Mouse (Mus musculus): ENCODE measurements around the gene Atf6. TPM values are rescaled to one million over a fixed set of nuclear protein-coding genes. Genes with fewer than 3 reads are reported as not detected.

Atf6 gene
- polyA plus RNA-seq, 1 experiment from 2014 or later, result 7.6 TPM

GRCm38 (mm10) chr1:170812822-170813221, 54.7 kb downstream of the Atf6 start:
- no peak overlapping the region for H3K27ac ChIP-seq (replicated peaks; ENCODE audit: low read depth, low read length)
- H3K4me1 ChIP-seq (ENCODE audit: control insufficient read depth, insufficient read depth, low read length), result no peaks in the 10 kb centered on the region
- H3K9me3 ChIP-seq (ENCODE audit: control insufficient read depth, low read length), result no peaks in the 10 kb centered on the region
- H3K36me3 ChIP-seq (ENCODE audit: control insufficient read depth, insufficient read depth, low read length), result no peaks in the 10 kb centered on the region
- no peaks in the 10 kb centered on the region for H3K27me3 ChIP-seq (ENCODE audit: control insufficient read depth, insufficient read depth, low read length)
- DNase-seq (ENCODE audit: low spot score) (no peak), ATAC-seq (ENCODE audit: insufficient number of reproducible peaks, low FRiP score, low TSS enrichment, low read depth) (no peak)
- no peak overlapping the region for H3K9ac ChIP-seq (ENCODE audit: low read length)
- H3K4me3 ChIP-seq (ENCODE audit: low read depth, low read length), result no peak overlapping the region
- 90% methylated on average over 5 of the region's 5 CpGs for WGBS
- H3K4me2 ChIP-seq (ENCODE audit: low read depth, severe bottlenecking), result no peak overlapping the region

DNA sequence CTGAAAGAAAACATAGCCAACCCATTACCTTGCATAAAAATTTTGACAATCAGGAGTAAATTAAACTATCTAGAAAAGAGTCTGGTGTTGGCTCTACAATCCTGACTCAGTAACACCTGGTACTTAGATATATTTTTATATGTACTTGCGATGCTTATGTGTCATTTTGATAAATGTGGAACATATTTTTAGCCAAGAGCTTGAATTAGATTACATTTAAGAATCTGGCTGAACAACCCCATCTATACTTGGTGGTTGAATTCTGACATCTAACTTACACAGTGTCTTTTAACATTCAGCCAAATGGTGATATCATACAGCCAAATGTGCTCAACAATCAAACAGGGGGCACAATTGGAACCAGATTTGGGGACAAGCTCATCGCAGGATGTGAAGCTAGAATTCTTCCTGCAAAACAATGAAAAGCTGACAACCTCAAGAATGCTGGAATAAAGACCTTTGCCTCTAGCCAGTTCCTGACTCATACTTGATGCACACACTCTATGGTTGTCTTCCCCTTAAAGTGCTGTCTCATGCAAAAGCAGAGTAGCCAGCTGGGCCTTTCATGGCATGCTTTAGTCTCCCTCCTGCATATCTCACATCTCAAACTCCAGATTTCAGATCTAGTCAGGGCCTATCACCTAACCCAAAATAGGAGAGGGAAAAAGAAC, 59.8 kb downstream of the Atf6 start:
- H3K27ac ChIP-seq (replicated peaks; ENCODE audit: low read depth, low read length), result no peak overlapping the region
- H3K27me3 ChIP-seq (ENCODE audit: control insufficient read depth, insufficient read depth, low read length), result no peaks in the 10 kb centered on the region
- DNase-seq (ENCODE audit: low spot score) (no peak), ATAC-seq (ENCODE audit: insufficient number of reproducible peaks, low FRiP score, low TSS enrichment, low read depth) (no peak)
- no peaks in the 10 kb centered on the region for H3K4me1 ChIP-seq (ENCODE audit: control insufficient read depth, insufficient read depth, low read length)
- no peaks in the 10 kb centered on the region for H3K36me3 ChIP-seq (ENCODE audit: control insufficient read depth, insufficient read depth, low read length)
- no peaks in the 10 kb centered on the region for H3K9me3 ChIP-seq (ENCODE audit: control insufficient read depth, low read length)
- no peak overlapping the region for H3K9ac ChIP-seq (ENCODE audit: low read length)
- 91% methylated on average over 2 of the region's 2 CpGs for WGBS
- H3K4me2 ChIP-seq (ENCODE audit: low read depth, severe bottlenecking), result no peak overlapping the region
- H3K4me3 ChIP-seq (ENCODE audit: low read depth, low read length), result no peak overlapping the region

GRCm38 (mm10) chr1:170804721-170805120, 62.9 kb downstream of the Atf6 start:
- Histone ChIP-seq H3K9ac (ENCODE audit: low read length) (no peak overlapping the region), H3K4me2 (ENCODE audit: low read depth, severe bottlenecking) (no peak overlapping the region), H3K36me3 (ENCODE audit: control insufficient read depth, insufficient read depth, low read length) (no peaks in the 10 kb centered on the region), H3K27me3 (ENCODE audit: control insufficient read depth, insufficient read depth, low read length) (no peaks in the 10 kb centered on the region), H3K4me1 (ENCODE audit: control insufficient read depth, insufficient read depth, low read length) (no peaks in the 10 kb centered on the region), H3K27ac (replicated peaks; ENCODE audit: low read depth, low read length) (no peak overlapping the region), H3K9me3 (ENCODE audit: control insufficient read depth, low read length) (no peaks in the 10 kb centered on the region), H3K4me3 (ENCODE audit: low read depth, low read length) (no peak overlapping the region)
- 74% methylated on average over 11 of the region's 11 CpGs for WGBS
- ATAC-seq (ENCODE audit: insufficient number of reproducible peaks, low FRiP score, low TSS enrichment, low read depth) (no peak), DNase-seq (ENCODE audit: low spot score) (no peak)

GRCm38 (mm10) chr1:170802669-170803068, 64.9 kb downstream of the Atf6 start:
- Histone ChIP-seq H3K36me3 (ENCODE audit: control insufficient read depth, insufficient read depth, low read length) (no peaks in the 10 kb centered on the region), H3K27me3 (ENCODE audit: control insufficient read depth, insufficient read depth, low read length) (no peaks in the 10 kb centered on the region), H3K4me1 (ENCODE audit: control insufficient read depth, insufficient read depth, low read length) (no peaks in the 10 kb centered on the region), H3K9me3 (ENCODE audit: control insufficient read depth, low read length) (no peaks in the 10 kb centered on the region), H3K9ac (ENCODE audit: low read length) (no peak overlapping the region), H3K27ac (replicated peaks; ENCODE audit: low read depth, low read length) (no peak overlapping the region), H3K4me3 (ENCODE audit: low read depth, low read length) (no peak overlapping the region), H3K4me2 (ENCODE audit: low read depth, severe bottlenecking) (no peak overlapping the region)
- WGBS, result 74% methylated on average over 7 of the region's 7 CpGs
- DNase-seq (ENCODE audit: low spot score), result no peak
- ATAC-seq (ENCODE audit: insufficient number of reproducible peaks, low FRiP score, low TSS enrichment, low read depth), result no peak

GRCm38 (mm10) chr1:170800694-170801093, 66.9 kb downstream of the Atf6 start:
- no peak overlapping the region for H3K9ac ChIP-seq (ENCODE audit: low read length)
- H3K4me3 ChIP-seq (ENCODE audit: low read depth, low read length), result no peak overlapping the region
- DNase-seq (ENCODE audit: low spot score), result no peak
- no peak overlapping the region for H3K4me2 ChIP-seq (ENCODE audit: low read depth, severe bottlenecking)
- no peaks in the 10 kb centered on the region for H3K9me3 ChIP-seq (ENCODE audit: control insufficient read depth, low read length)
- no peak overlapping the region for H3K27ac ChIP-seq (replicated peaks; ENCODE audit: low read depth, low read length)
- H3K4me1 ChIP-seq (ENCODE audit: control insufficient read depth, insufficient read depth, low read length), result no peaks in the 10 kb centered on the region
- H3K36me3 ChIP-seq (ENCODE audit: control insufficient read depth, insufficient read depth, low read length), result no peaks in the 10 kb centered on the region
- H3K27me3 ChIP-seq (ENCODE audit: control insufficient read depth, insufficient read depth, low read length), result no peaks in the 10 kb centered on the region
- 77% methylated on average over 3 of the region's 3 CpGs for WGBS
- no peak for ATAC-seq (ENCODE audit: insufficient number of reproducible peaks, low FRiP score, low TSS enrichment, low read depth)

GRCm38 (mm10) chr1:170795741-170796347, 71.7 kb downstream of the Atf6 start:
- Histone ChIP-seq H3K4me3 (ENCODE audit: low read depth, low read length) (no peak overlapping the region), H3K27me3 (ENCODE audit: control insufficient read depth, insufficient read depth, low read length) (no peaks in the 10 kb centered on the region), H3K27ac (replicated peaks; ENCODE audit: low read depth, low read length) (no peak overlapping the region), H3K9ac (ENCODE audit: low read length) (no peak overlapping the region), H3K4me1 (ENCODE audit: control insufficient read depth, insufficient read depth, low read length) (no peaks in the 10 kb centered on the region), H3K9me3 (ENCODE audit: control insufficient read depth, low read length) (no peaks in the 10 kb centered on the region), H3K4me2 (ENCODE audit: low read depth, severe bottlenecking) (no peak overlapping the region), H3K36me3 (ENCODE audit: control insufficient read depth, insufficient read depth, low read length) (no peaks in the 10 kb centered on the region)
- ATAC-seq (ENCODE audit: insufficient number of reproducible peaks, low FRiP score, low TSS enrichment, low read depth) (no peak), DNase-seq (ENCODE audit: low spot score) (no peak)
- 84% methylated on average over 9 of the region's 9 CpGs for WGBS

- Histone ChIP-seq H3K4me3 (ENCODE audit: low read depth, low read length) (no peak overlapping the region), H3K4me2 (ENCODE audit: low read depth, severe bottlenecking) (no peak overlapping the region), H3K9ac (ENCODE audit: low read length) (no peak overlapping the region), H3K9me3 (ENCODE audit: control insufficient read depth, low read length) (no peaks in the 10 kb centered on the region), H3K36me3 (ENCODE audit: control insufficient read depth, insufficient read depth, low read length) (no peaks in the 10 kb centered on the region), H3K27ac (replicated peaks; ENCODE audit: low read depth, low read length) (no peak overlapping the region), H3K4me1 (ENCODE audit: control insufficient read depth, insufficient read depth, low read length) (no peaks in the 10 kb centered on the region), H3K27me3 (ENCODE audit: control insufficient read depth, insufficient read depth, low read length) (no peaks in the 10 kb centered on the region)
- DNase-seq (ENCODE audit: low spot score) (no peak), ATAC-seq (ENCODE audit: insufficient number of reproducible peaks, low FRiP score, low TSS enrichment, low read depth) (no peak)
- WGBS, result 87% methylated on average over 6 of the region's 6 CpGs
These were observed 76.0 kb downstream of the Atf6 start for GRCm38 (mm10) chr1:170791542-170791941.

DNA sequence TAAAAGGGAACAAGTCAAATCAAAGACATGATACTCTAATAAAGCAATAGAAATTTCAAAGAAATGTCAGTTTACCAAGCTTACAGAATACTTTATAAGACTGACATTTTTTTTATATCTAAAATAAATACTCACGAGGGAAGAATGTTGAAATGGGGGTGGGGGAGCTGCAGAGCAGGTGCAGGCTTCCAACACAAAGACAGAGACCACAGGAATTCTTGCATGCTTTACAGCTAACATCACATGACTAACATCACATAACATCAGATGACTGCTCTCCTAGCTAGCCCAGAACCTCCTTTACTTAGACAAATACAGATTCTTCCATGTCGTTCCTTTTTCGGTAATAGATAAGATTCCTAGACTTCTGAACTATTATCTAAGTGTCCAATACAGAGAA, 76.6 kb downstream of the Atf6 start:
- H3K4me1 ChIP-seq (ENCODE audit: control insufficient read depth, insufficient read depth, low read length), result no peaks in the 10 kb centered on the region
- no peak overlapping the region for H3K4me3 ChIP-seq (ENCODE audit: low read depth, low read length)
- no peak for ATAC-seq (ENCODE audit: insufficient number of reproducible peaks, low FRiP score, low TSS enrichment, low read depth)
- H3K9me3 ChIP-seq (ENCODE audit: control insufficient read depth, low read length), result no peaks in the 10 kb centered on the region
- H3K4me2 ChIP-seq (ENCODE audit: low read depth, severe bottlenecking), result no peak overlapping the region
- H3K36me3 ChIP-seq (ENCODE audit: control insufficient read depth, insufficient read depth, low read length), result no peaks in the 10 kb centered on the region
- no peak overlapping the region for H3K9ac ChIP-seq (ENCODE audit: low read length)
- no peaks in the 10 kb centered on the region for H3K27me3 ChIP-seq (ENCODE audit: control insufficient read depth, insufficient read depth, low read length)
- no peak for DNase-seq (ENCODE audit: low spot score)
- WGBS, result 88% methylated on average over 3 of the region's 3 CpGs
- no peak overlapping the region for H3K27ac ChIP-seq (replicated peaks; ENCODE audit: low read depth, low read length)

- no peaks in the 10 kb centered on the region for H3K27me3 ChIP-seq (ENCODE audit: control insufficient read depth, insufficient read depth, low read length)
- ATAC-seq (ENCODE audit: insufficient number of reproducible peaks, low FRiP score, low TSS enrichment, low read depth) (no peak), DNase-seq (ENCODE audit: low spot score) (no peak)
- H3K4me2 ChIP-seq (ENCODE audit: low read depth, severe bottlenecking), result no peak overlapping the region
- no peak overlapping the region for H3K9ac ChIP-seq (ENCODE audit: low read length)
- 58% methylated on average over 1 of the region's 1 CpGs for WGBS
- H3K9me3 ChIP-seq (ENCODE audit: control insufficient read depth, low read length), result no peaks in the 10 kb centered on the region
- no peaks in the 10 kb centered on the region for H3K4me1 ChIP-seq (ENCODE audit: control insufficient read depth, insufficient read depth, low read length)
- H3K27ac ChIP-seq (replicated peaks; ENCODE audit: low read depth, low read length), result no peak overlapping the region
- no peaks in the 10 kb centered on the region for H3K36me3 ChIP-seq (ENCODE audit: control insufficient read depth, insufficient read depth, low read length)
- H3K4me3 ChIP-seq (ENCODE audit: low read depth, low read length), result no peak overlapping the region
These were observed 79.9 kb downstream of the Atf6 start for GRCm38 (mm10) chr1:170787643-170788042.

All from limb, embryonic 11.5 days (tissue).